8 mouse cellular contexts compared by ENCODE assay signal in genomic region chr10:81569507-81570237, GRCm38 (mm10). TPM values are rescaled to one million over a fixed set of nuclear protein-coding genes. Genes with fewer than 3 reads are reported as not detected.
DNase-seq lines count a peak whose midpoint lies in the region; ATAC-seq lines count a peak whose summit lies in the region.

No protein-coding gene starts in this region.

- H3K4me3 ChIP-seq in kidney, embryonic 14.5 days (ENCODE audit: low read length): no peak overlapping the region
- no peak overlapping the region for H3K4me3 ChIP-seq in forebrain, embryonic 13.5 days

- H3K27ac ChIP-seq in kidney, embryonic 14.5 days (ENCODE audit: low read depth, low read length): peak overlapping the region; percentile 90
- peak overlapping the region; percentile 85; the same call in 1 of the 2 replicates for H3K27ac ChIP-seq in forebrain, embryonic 13.5 days

- H3K36me3 ChIP-seq in kidney, embryonic 14.5 days (ENCODE audit: control insufficient read depth, insufficient read depth, low read length): peaks cover 20% of the 10 kb centered on the region
- peaks cover 28% of the 10 kb centered on the region for H3K36me3 ChIP-seq in forebrain, embryonic 13.5 days (ENCODE audit: poor library complexity, severe bottlenecking)

- peak overlapping the region; percentile 37; the same call in 1 of the 2 replicates for H3K9ac ChIP-seq in kidney, embryonic 14.5 days (ENCODE audit: low read depth, low read length)
- no peak overlapping the region for H3K9ac ChIP-seq in forebrain, embryonic 13.5 days

- peaks cover 66% of the 10 kb centered on the region for H3K4me1 ChIP-seq in kidney, embryonic 14.5 days (ENCODE audit: control insufficient read depth, insufficient read depth, low read length)
- H3K4me1 ChIP-seq in forebrain, embryonic 13.5 days: peaks cover 69% of the 10 kb centered on the region

- peak; percentile 74 for DNase-seq in cerebellum, adult 11-12 months
- DNase-seq in cerebellum, postnatal 10 days: no peak
- DNase-seq in kidney, postnatal 14 days: no peak
- peak; percentile 7 for DNase-seq in mesoderm, embryonic 11.5 days (ENCODE audit: low read depth, low spot score)
- no peak for DNase-seq in layer of hippocampus, adult 9-10 months (ENCODE audit: low spot score)
- no peak for DNase-seq in spleen, postnatal 14 days (ENCODE audit: low spot score in 2 of 2)

- H3K9me3 ChIP-seq in kidney, embryonic 14.5 days (ENCODE audit: control insufficient read depth, low read length): no peaks in the 10 kb centered on the region
- H3K9me3 ChIP-seq in forebrain, embryonic 13.5 days (replicated peaks): no peaks in the 10 kb centered on the region

- no peaks in the 10 kb centered on the region for H3K27me3 ChIP-seq in kidney, embryonic 14.5 days (ENCODE audit: control insufficient read depth, insufficient read depth, low read length)
- peaks cover 64% of the 10 kb centered on the region for H3K27me3 ChIP-seq in forebrain, embryonic 13.5 days

- no peak for ATAC-seq in kidney, embryonic 14.5 days (ENCODE audit: low FRiP score, low TSS enrichment)
- no peak for ATAC-seq in forebrain, embryonic 13.5 days

- H3K4me2 ChIP-seq in kidney, embryonic 14.5 days (replicated peaks; ENCODE audit: low read depth, low read length): no peak overlapping the region
- peak overlapping the region; percentile 74; the same call in 1 of the 2 replicates for H3K4me2 ChIP-seq in forebrain, embryonic 13.5 days

- WGBS in kidney, embryonic 14.5 days: 48% methylated on average over 9 of the region's 9 CpGs
- 24% methylated on average over 9 of the region's 9 CpGs for WGBS in forebrain, embryonic 13.5 days

RNA-seq across cellular contexts. Expression of gene Tle2, which starts 4.7 kb away (rescaled TPM):
- 29.3 and 30.4 TPM in 2 replicates for polyA plus RNA-seq in kidney, embryonic 14.5 days (2014; fragmentation: Nextera tagmentation; extraction: Ambion mirVana)
- 15.1 and 17.7 TPM in 2 replicates for polyA plus RNA-seq in forebrain, embryonic 13.5 days (2015; fragmentation: Nextera tagmentation; extraction: Ambion mirVana)

RNA-seq across cellular contexts. Expression of gene Aes, which starts 10.4 kb away (rescaled TPM):
- polyA plus RNA-seq in kidney, embryonic 14.5 days (2014; fragmentation: Nextera tagmentation; extraction: Ambion mirVana): 408 and 609 TPM in 2 replicates
- 430 and 502 TPM in 2 replicates for polyA plus RNA-seq in forebrain, embryonic 13.5 days (2015; fragmentation: Nextera tagmentation; extraction: Ambion mirVana)

RNA-seq across cellular contexts. Expression of gene Gna11, which starts 24.7 kb away (rescaled TPM):
- 77.7 and 89.2 TPM in 2 replicates for polyA plus RNA-seq in kidney, embryonic 14.5 days (2014; fragmentation: Nextera tagmentation; extraction: Ambion mirVana)
- polyA plus RNA-seq in forebrain, embryonic 13.5 days (2015; fragmentation: Nextera tagmentation; extraction: Ambion mirVana): 79.0 and 84.3 TPM in 2 replicates

RNA-seq across cellular contexts. Expression of gene Tle6, which starts 31.2 kb away (rescaled TPM):
- 12.6 and 15.5 TPM in 2 replicates for polyA plus RNA-seq in kidney, embryonic 14.5 days (2014; fragmentation: Nextera tagmentation; extraction: Ambion mirVana)
- 1.8 and 4.1 TPM in 2 replicates for polyA plus RNA-seq in forebrain, embryonic 13.5 days (2015; fragmentation: Nextera tagmentation; extraction: Ambion mirVana)

RNA-seq across cellular contexts. Expression of gene BC025920, which starts 36.4 kb away (rescaled TPM):
- polyA plus RNA-seq in kidney, embryonic 14.5 days (2014; fragmentation: Nextera tagmentation; extraction: Ambion mirVana): 0.84 and 0.86 TPM in 2 replicates
- 2.0 and 3.7 TPM in 2 replicates for polyA plus RNA-seq in forebrain, embryonic 13.5 days (2015; fragmentation: Nextera tagmentation; extraction: Ambion mirVana)

Comparison
In these comparisons a context has a peak if more than half of its experiments do, and no peak if none do; other contexts are left out.
1. DNase-seq: peak in cerebellum, adult 11-12 months (single experiment) and mesoderm, embryonic 11.5 days (single experiment); none in cerebellum, postnatal 10 days (0 of 2), kidney, postnatal 14 days (single experiment), layer of hippocampus, adult 9-10 months (single experiment) and spleen, postnatal 14 days (0 of 2).